ENCODE assay signal across 7 mouse cellular contexts in genomic region chr16:22118716-22119501, GRCm38 (mm10). TPM values are rescaled to one million over a fixed set of nuclear protein-coding genes. Genes with fewer than 3 reads are reported as not detected.
DNase-seq lines count a peak whose midpoint lies in the region; ATAC-seq and TF ChIP-seq lines count a peak whose summit lies in the region.

No protein-coding gene starts in this region.

- DNase-seq in spleen, adult 2 months (ENCODE audit: low read depth in 1 of 2, low spot score in 2 of 2), result peak in 1 of 2 experiments; percentile 17
- DNase-seq in spleen, postnatal 14 days (ENCODE audit: low spot score in 2 of 2), result no peak
- peak; percentile 30 to 73 for DNase-seq in kidney, postnatal 36 days
- DNase-seq in embryo, embryonic 9.5 days (ENCODE audit: extremely low spot score), result no peak
- DNase-seq in cerebellum, postnatal 4 days (ENCODE audit: low spot score in 2 of 2), result no peak
- DNase-seq in midbrain, embryonic 14.5 days, result no peak

- 17% methylated on average over 14 of the region's 14 CpGs for WGBS in spleen, adult 2 months
- 93% methylated on average over 14 of the region's 14 CpGs for WGBS in midbrain, embryonic 14.5 days

- peaks cover 9% of the 10 kb centered on the region for H3K4me1 ChIP-seq in spleen, adult 2 months (ENCODE audit: control insufficient read depth, insufficient read depth, insufficient read length)
- H3K4me1 ChIP-seq in midbrain, embryonic 14.5 days (ENCODE audit: control insufficient read depth, insufficient read depth, low read length), result no peaks in the 10 kb centered on the region

- no peaks in the 10 kb centered on the region for H3K27me3 ChIP-seq in spleen, adult 2 months (ENCODE audit: control insufficient read depth, insufficient read depth, low read length)
- H3K27me3 ChIP-seq in midbrain, embryonic 14.5 days (ENCODE audit: control insufficient read depth, insufficient read depth, low read length), result no peaks in the 10 kb centered on the region

- TF ChIP-seq POLR2A in spleen, adult 2 months (IDR thresholded peaks at IDR 0.05; ENCODE audit: low read depth, low read length), result no peak

- H3K4me3 ChIP-seq in spleen, adult 2 months (ENCODE audit: extremely low read depth, insufficient read depth, insufficient read length), result peak overlapping the region; percentile 41; the same call in 1 of the 2 replicates
- no peak overlapping the region for H3K4me3 ChIP-seq in midbrain, embryonic 14.5 days (replicated peaks; ENCODE audit: low read depth, low read length)

- no peaks in the 10 kb centered on the region for H3K36me3 ChIP-seq in spleen, adult 2 months (ENCODE audit: control insufficient read depth, insufficient read depth, low read length)
- no peaks in the 10 kb centered on the region for H3K36me3 ChIP-seq in midbrain, embryonic 14.5 days (ENCODE audit: control insufficient read depth, insufficient read depth, low read length)

- H3K27ac ChIP-seq in spleen, adult 2 months (ENCODE audit: insufficient read depth, low read length), result peak overlapping the region; percentile 52
- no peak overlapping the region for H3K27ac ChIP-seq in midbrain, embryonic 14.5 days (replicated peaks; ENCODE audit: low read depth, low read length)

- H3K9ac ChIP-seq in midbrain, embryonic 14.5 days (replicated peaks; ENCODE audit: low read length), result no peak overlapping the region

- no peak overlapping the region for H3K4me2 ChIP-seq in midbrain, embryonic 14.5 days (ENCODE audit: low read length)

- ATAC-seq in granulocyte monocyte progenitor cell, adult 5-6 weeks (replicated peaks; ENCODE audit: poor library complexity, severe bottlenecking), result peak; percentile 11; the same call in 1 of the 2 replicates
- no peak for ATAC-seq in midbrain, embryonic 14.5 days (ENCODE audit: low FRiP score, low TSS enrichment)

- TF ChIP-seq CTCF in spleen, adult 2 months (IDR thresholded peaks at IDR 0.05; ENCODE audit: extremely low read depth, insufficient read depth, insufficient read length, insufficient replicate concordance), result no peak

- H3K9me3 ChIP-seq in midbrain, embryonic 14.5 days (ENCODE audit: control insufficient read depth, low read length), result no peaks in the 10 kb centered on the region

RNA-seq across cellular contexts. Expression of gene Igf2bp2, which starts 44.2 kb away (rescaled TPM):
- polyA plus RNA-seq in spleen, adult 2 months (2012; rRNA removed), result 0.28 and 0.63 TPM in 2 replicates
- total RNA-seq in granulocyte monocyte progenitor cell, adult 5-6 weeks (2014; fragmentation: Nextera tagmentation), result 2.4 and 3.2 TPM in 2 replicates
- total RNA-seq in granulocyte monocyte progenitor cell, adult 5-6 weeks (2017), result 1.6 and 3.2 TPM in 2 replicates
- 11.8 and 20.2 TPM in 2 replicates for polyA plus RNA-seq in midbrain, embryonic 14.5 days (2014; fragmentation: Nextera tagmentation; extraction: Ambion mirVana)

Comparison
In these comparisons a context has a peak if more than half of its experiments do, and no peak if none do; other contexts are left out.
1. DNase-seq: peak in kidney, postnatal 36 days (2 of 2); none in spleen, postnatal 14 days (0 of 2), embryo, embryonic 9.5 days (single experiment), cerebellum, postnatal 4 days (0 of 2) and midbrain, embryonic 14.5 days (single experiment).